Mouse (Mus musculus): Measurements from ENCODE around the gene Ccdc96.
A peak's percentile ranks its signal among the peaks of the same experiment; 100 is the strongest.

Ccdc96 gene

DNA sequence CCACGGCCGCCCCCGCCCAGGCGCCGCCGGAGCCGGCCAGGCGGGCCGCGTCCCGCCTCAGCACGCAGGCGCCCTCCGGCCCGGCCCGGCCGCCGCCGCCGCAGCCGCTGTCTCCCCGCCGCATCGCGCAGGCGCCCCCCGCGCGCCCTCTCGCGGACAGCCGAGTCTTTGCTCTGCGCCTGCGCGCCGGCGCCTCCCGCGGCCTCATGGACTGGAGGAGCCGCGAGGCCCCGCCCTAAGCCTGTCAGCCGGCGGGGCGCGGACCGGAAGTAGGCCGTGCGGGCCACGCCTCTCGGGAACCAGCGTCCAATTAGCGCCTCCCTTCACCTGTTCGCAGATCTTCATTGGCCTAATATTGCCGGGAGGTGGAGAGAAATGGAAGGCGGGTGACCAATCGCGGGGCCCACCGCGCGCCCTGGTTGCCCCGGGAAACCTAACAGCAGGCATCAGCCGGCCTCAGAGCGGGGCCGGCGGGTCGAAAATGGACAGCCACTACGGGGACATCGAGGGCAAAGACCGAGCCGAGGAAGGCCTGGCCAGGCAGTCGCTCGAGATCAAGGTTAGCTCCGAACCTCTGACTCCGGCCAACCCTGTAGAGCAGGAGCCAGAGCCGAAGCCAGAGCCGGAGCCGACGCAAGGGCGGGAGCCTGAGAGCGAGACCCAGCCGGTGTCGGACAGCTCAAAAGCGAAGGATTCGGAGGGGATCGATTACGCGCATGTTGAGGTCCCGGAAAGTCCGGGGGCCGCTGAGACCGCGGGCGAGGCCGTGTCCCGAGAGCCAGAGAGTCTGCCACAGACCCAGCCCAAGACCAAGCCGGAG, at the start of gene Ccdc96, which contains the start of gene Tada2b:
TSS of gene Ccdc96 (plus strand) at position 418 of the 820 bp plus-strand sequence.
TSS of gene Tada2b (minus strand) at position 115 of the 820 bp plus-strand sequence.
- peak; percentile 98 to 99 for DNase-seq

- no peak for DNase-seq
These were observed 47.5 kb upstream of the Ccdc96 start for GRCm38 (mm10) chr5:36436858-36437257.

DNA sequence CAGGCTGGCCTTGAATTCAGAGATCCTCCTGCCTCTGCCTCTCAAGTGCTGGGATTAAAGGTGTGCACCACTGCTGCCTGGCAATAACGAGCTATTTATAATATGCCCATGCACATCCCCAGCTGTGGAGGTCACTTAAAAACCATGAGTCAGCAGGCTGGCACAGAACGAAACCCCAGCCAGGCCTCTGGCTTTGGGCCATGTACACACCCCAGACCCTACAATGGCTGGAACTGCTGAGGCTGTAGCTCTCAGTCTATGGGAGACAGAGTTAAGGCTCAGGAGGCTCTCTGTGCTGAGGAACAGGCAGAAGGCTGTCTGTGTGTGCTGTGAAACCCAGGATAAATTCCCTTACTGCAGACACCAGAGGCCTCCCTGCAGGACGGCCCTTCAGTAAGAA, 43.6 kb upstream of the Ccdc96 start:
- no peak for DNase-seq

GRCm38 (mm10) chr5:36444611-36445010, 39.8 kb upstream of the Ccdc96 start:
- DNase-seq = no peak

- peak; percentile 52 to 59 for DNase-seq
These were observed 39.4 kb upstream of the Ccdc96 start for GRCm38 (mm10) chr5:36445028-36445427.

DNA sequence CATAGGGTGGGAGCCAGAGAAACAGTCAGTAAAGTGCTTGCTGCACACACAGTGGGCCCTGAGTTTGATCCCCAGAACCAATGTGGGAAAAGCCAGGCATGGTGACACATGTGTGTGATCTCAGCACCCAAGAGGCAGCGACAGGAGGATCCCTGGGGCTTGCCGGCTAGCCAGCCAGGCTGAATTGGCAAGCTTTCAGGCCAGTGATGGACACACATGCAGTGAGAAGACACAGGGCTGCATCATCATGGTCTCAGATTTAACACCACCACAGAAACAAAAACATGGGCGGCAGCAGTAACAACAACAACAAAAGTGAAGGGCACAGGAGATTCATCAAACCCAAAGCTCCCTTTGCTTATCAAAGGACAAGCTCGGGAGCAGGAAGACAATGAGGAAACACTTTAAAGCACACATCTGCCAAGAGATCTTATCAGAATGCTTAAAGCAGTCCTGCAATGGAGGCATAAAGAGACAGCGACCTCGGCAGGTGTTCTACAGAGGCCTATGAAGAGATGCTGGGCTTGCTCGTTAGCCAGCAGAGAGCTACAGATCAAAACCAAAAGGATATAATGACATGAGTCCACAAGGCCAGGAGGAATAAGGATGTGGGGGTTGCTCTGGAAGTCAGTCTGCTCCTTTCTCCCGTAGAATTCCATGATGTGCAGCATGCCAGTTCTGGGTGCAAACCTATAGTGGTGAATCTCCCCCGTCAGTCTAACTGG, 38.1 kb upstream of the Ccdc96 start:
- no peak for DNase-seq

DNA sequence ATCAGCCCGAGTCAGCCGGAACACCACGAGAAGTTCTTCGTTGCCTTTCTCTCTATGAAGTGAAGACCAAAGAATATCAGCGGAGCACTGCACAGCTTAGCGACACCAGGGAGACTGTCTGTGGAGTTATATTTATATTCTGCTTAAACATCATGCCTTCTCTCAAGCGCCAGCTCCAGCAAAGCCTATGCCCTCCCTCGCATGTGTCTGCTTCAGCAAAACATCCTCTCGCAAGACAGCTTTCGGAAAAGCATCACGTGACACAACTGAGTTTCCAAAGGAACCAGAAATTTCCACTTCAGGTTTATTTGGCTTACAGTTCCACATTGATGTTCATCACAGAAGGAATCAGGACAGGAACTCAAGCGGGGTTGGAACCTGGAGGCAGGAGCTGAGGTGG, 36.5 kb upstream of the Ccdc96 start:
- DNase-seq = no peak

GRCm38 (mm10) chr5:36449710-36450358, 34.6 kb upstream of the Ccdc96 start:
- no peak for DNase-seq

- DNase-seq = no peak
These were observed 33.3 kb upstream of the Ccdc96 start for GRCm38 (mm10) chr5:36451119-36451518.

GRCm38 (mm10) chr5:36451872-36452389, 32.5 kb upstream of the Ccdc96 start:
- DNase-seq = no peak

DNA sequence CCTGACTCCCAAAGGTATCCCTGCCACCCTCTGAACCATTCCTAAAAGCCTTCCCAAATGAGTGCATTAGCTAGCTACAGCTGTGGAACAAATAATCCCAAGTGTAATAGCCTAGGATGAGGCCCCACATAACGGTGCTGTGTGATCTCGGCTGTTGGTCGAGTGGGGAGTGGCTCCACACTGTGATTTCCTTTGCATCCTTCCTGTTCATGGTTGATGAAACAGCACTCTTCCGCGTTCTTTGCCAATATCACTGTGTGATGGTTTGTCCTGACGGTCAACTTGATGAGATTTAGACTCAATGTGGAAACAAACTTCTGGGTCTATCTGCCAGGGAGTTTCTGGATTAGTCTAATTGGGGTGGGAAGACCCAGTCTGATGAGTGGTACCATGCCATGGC, 31.6 kb upstream of the Ccdc96 start:
- DNase-seq = no peak

DNA sequence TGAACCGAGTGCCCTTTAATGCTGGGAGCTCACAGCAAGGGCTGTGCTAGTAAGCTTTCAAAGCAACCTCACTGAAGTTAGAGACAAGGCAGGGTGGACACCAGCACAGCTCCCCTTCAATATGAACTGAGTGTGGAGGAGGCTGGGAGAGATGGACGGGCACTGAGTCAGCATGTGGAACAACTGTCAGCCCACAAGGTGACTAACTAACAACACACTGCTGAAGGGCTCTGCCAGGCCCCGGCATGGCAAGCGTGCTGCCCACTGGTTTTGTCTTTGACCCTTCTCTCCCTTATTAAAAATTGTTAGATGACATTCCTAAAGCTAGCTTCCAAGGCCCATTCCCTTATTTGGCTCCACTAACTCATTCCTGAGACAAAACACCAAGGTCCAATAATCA, 26.7 kb upstream of the Ccdc96 start:
- no peak for DNase-seq

DNA sequence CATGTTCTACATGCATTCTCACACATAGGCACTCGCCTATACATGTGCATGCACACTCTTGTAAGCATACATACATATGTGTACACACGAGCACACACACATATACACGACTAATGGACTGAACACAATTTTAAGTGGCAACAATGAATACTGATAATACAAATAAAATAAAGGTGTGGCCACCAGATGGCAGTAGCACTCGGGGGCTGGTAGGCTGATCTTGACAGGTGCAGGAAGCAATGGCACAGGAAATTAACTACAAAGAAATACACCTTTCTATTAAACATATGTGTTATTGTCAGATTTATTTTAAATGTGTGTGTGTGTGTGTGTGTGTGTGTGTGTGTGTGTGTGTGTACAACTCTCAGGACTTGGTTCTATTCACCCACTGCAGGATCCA, 25.5 kb upstream of the Ccdc96 start:
- DNase-seq = peak; percentile 47 to 62

DNA sequence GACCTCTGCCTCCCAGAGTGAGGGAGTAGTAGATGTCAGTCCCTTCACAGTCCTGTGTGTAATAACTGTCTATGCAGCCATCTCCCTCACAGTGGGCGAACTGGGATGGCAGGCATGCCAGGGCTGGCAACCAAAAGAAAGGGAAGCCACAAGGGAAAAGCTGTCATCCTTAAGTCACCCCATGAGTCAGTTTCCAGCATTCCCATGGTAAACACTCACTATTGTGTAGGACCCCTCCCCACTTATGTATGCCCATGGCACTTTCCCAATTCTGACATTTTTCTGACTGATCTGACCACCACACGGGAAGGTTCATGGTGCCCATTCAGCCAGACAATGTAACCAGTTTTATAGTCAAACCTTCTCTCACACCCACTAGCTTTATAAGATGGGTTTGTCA, 23.7 kb upstream of the Ccdc96 start:
- no peak for DNase-seq

DNA sequence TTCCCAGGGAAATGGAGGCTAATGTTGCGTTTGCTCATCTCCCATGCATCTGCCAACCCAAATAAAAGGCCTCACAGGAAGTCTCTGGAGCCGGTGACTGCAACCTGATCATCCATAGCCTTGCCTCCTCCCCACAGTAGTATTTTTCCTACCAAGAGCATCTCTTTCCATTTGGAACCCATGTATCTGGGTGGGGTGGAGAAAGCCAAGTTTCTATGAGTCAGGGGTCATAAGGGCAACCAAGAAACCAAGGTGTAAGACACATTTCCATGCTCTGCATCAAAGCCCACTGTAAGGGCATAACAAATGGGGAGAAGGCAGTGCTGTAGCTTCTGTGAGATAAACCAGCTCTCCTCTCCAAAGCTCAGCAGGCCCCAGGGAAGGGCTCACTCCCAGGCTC, 23.2 kb upstream of the Ccdc96 start:
- no peak for DNase-seq

DNA sequence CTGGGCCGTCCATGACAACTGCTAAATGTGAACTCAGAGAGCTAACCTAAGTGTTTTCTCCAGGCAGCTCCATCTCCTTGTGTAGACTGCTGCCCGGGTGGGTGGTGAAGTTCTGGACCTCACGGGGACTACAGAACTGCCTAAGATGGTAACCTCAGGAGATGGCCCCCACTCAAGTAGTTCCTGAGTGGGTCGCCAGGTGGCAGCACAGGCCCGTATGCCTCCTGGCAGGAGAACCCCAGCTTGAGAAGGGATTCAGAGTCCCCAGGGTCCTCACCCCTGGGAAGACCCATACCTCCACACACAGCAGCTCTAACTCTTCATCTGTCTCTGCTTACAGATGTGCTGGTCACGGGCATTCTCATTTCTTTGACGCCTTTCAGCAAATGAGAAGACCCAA, 21.6 kb upstream of the Ccdc96 start:
- DNase-seq = peak; percentile 77 to 85

DNA sequence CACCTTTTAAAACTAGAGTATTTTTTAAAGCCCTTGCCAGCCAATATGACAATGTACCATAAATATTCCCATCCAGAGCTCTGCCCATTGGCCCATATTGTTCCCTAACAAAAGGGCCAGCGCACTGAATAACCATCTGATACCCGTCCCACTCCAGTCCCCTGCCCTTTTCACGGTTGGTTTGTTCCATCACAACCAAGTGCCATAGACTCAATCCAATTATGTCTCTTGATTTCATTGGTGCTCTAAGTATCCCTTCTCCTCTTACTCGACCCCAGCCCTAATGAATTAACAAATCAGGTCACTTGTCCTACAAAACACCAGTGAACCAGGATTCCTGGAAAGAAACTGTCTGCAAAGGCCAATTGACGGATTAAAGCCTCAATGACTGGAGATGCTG, 21.0 kb upstream of the Ccdc96 start:
- DNase-seq = no peak

DNA sequence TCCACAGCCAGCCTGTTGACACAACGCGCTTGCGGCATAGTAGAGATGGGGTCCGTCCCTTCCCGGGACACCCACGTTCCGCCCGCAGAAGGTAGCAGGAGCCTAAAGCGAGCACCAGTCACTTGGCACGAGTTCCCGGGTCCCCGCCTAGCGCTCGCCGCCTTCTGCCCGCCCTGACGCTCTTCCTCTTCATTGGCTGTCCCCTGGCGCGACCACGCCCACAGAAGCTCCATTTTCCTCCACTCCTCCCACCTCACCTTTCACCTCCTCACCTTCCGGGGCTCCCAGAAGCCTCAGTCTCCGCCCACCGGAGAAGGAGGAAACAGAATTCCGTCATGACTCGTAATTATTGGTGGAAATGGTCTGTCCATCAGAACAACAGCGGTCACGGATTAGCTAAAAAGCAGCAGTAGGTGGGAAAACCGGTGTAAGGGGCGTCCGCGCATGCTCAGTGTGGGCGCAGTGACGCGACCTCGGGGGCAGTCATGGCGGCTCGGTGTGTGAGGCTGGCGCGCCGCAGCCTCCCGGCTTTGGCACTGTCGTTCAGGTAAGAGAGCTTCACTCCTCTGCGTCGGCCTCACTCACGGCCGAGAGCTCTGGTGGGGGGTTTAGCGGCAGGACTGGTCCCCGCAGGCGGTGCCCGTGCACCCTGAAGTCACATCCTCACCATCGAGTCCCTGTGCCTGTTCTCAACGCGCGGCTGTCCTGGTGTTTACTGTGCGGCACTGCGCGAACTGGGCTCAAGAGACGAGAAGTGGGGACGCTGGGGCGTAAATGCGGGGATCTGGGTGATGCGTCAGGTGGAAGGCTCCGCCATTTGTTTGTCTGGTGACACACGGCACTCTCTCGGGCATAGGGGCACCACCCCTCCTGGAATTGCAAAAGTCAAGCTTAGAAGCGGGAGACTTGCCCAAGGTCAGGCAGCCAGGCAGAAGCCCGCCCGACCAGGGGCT, 19.4 kb upstream of the Ccdc96 start, which contains the start of gene Grpel1:
TSS of gene Grpel1 (plus strand) at position 290 of the 953 bp plus-strand sequence.
- DNase-seq = peak; percentile 97 to 100

DNA sequence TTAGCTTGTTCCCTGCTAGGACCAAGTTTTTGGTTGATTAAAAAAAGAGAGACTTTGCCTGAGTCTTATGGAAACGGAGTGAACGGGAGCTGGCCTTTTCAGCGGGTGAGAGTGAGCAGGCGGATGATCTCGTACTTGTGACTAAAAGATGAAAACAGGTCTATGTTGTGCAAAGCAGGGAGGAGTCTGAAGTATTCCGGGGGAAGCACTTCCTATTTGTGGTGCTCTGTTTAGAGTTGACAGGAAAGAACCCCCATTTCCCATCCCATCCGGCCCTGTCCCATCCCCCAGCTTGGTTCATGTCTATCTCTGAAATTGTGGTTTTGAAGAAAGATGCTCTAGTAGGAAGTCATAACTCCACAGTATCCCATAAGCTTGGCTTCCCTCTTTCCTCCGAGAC, 18.5 kb upstream of the Ccdc96 start:
- no peak for DNase-seq

DNA sequence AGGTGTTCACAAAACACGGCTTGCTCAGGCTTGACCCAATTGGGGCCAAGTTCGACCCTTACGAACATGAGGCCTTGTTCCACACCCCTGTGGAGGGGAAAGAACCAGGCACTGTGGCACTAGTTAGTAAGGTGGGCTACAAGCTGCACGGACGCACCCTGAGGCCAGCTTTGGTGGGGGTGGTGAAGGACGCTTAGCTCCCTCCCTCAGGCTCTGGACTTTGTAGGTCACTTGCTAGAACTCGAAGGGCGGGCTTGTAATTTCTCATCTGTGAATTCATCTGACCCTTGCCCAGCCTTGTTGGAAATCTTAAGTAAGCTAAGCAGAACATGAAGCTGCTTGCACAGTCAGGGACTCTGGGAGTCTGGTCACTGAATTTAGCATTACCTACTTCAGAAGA, 13.2 kb upstream of the Ccdc96 start:
- no peak for DNase-seq

- DNase-seq = no peak
These were observed 11.3 kb upstream of the Ccdc96 start for GRCm38 (mm10) chr5:36472876-36473655.

All from cerebellum, adult 18-20 months (tissue).